ENCODE assay signal across 10 mouse cellular contexts in genomic region chr8:84198871-84199270, GRCm38 (mm10). TPM values are rescaled to one million over a fixed set of nuclear protein-coding genes. Genes with fewer than 3 reads are reported as not detected.
DNase-seq lines count a peak whose midpoint lies in the region; ATAC-seq and TF ChIP-seq lines count a peak whose summit lies in the region.
"Had no signal": no experiment of that assay in that cellular context is flagged by ENCODE, and none has a peak within 500 bp of the region (broad histone marks: within the 10 kb centered on the region; RNA-seq: fewer than 3 reads in every experiment).

No protein-coding gene starts in this region.

- no peak overlapping the region for H3K4me3 ChIP-seq in kidney, adult 2 months (ENCODE audit: insufficient read depth, low read depth, low read length)
- H3K4me3 ChIP-seq in bone marrow macrophage, adult 2 months (ENCODE audit: insufficient read depth, low read length), result peak overlapping the region; percentile 14; the same call in 1 of the 2 replicates
- H3K4me3 ChIP-seq in hindbrain, embryonic 12.5 days, result no peak overlapping the region
- 0 out of 2 replicates have a peak overlapping the region, but pooled peaks have one; percentile 50 for H3K4me3 ChIP-seq in midbrain, embryonic 13.5 days (replicated peaks)

- TF ChIP-seq POLR2A in kidney, adult 2 months (IDR thresholded peaks at IDR 0.05; ENCODE audit: low read depth, low read length), result no peak
- no peak for TF ChIP-seq POLR2A in bone marrow macrophage, adult 2 months (IDR thresholded peaks at IDR 0.05; ENCODE audit: borderline replicate concordance, low read depth, low read length)

- WGBS in kidney, adult 2 months, result 57% methylated on average over 4 of the region's 4 CpGs
- 22% methylated on average over 4 of the region's 4 CpGs for WGBS in hindbrain, embryonic 12.5 days
- WGBS in midbrain, embryonic 13.5 days, result 23% methylated on average over 4 of the region's 4 CpGs

- no peak for TF ChIP-seq CTCF in kidney, adult 2 months (conservative IDR thresholded peaks at IDR 0.05; ENCODE audit: insufficient read depth, insufficient read length, low read depth, low read length)
- TF ChIP-seq CTCF in bone marrow macrophage, adult 2 months (IDR thresholded peaks at IDR 0.05; ENCODE audit: low read depth, low read length), result no peak

- H3K36me3 ChIP-seq in kidney, adult 2 months (ENCODE audit: control insufficient read depth, insufficient read depth, low read length), result no peaks in the 10 kb centered on the region
- H3K36me3 ChIP-seq in hindbrain, embryonic 12.5 days, result no peaks in the 10 kb centered on the region
- no peaks in the 10 kb centered on the region for H3K36me3 ChIP-seq in midbrain, embryonic 13.5 days

- peak overlapping the region; percentile 75 for H3K27ac ChIP-seq in kidney, adult 2 months (ENCODE audit: insufficient read depth, low read depth, low read length)
- peak overlapping the region; percentile 5; the same call in 1 of the 2 replicates for H3K27ac ChIP-seq in bone marrow macrophage, adult 2 months (ENCODE audit: insufficient read depth, low read depth, low read length)
- peak overlapping the region; percentile 91 for H3K27ac ChIP-seq in hindbrain, embryonic 12.5 days
- H3K27ac ChIP-seq in midbrain, embryonic 13.5 days, result peak overlapping the region; percentile 88

- H3K9me3 ChIP-seq in hindbrain, embryonic 12.5 days (replicated peaks), result no peaks in the 10 kb centered on the region
- H3K9me3 ChIP-seq in midbrain, embryonic 13.5 days, result no peaks in the 10 kb centered on the region

- ATAC-seq in hindbrain, embryonic 12.5 days (ENCODE audit: low FRiP score), result no peak
- no peak for ATAC-seq in midbrain, embryonic 13.5 days

- no peak for DNase-seq in kidney, adult 2 months
- no peak for DNase-seq in kidney, postnatal 4 days
- DNase-seq in layer of hippocampus, postnatal 25 days (ENCODE audit: extremely low spot score in 1 of 2, low spot score in 1 of 2), result no peak
- DNase-seq in adrenal gland, postnatal 14 days, result no peak
- no peak for DNase-seq in right cerebral cortex, postnatal 25 days

- H3K9ac ChIP-seq in hindbrain, embryonic 12.5 days, result no peak overlapping the region; the same call in 1 of the 2 replicates
- H3K9ac ChIP-seq in midbrain, embryonic 13.5 days (replicated peaks), result no peak overlapping the region

- H3K27me3 ChIP-seq in kidney, adult 2 months (replicated peaks; ENCODE audit: control insufficient read depth, insufficient read depth, low read length), result no peaks in the 10 kb centered on the region
- H3K27me3 ChIP-seq in hindbrain, embryonic 12.5 days, result peaks cover 24% of the 10 kb centered on the region
- H3K27me3 ChIP-seq in midbrain, embryonic 13.5 days, result peaks cover 19% of the 10 kb centered on the region

- H3K4me1 ChIP-seq in kidney, adult 2 months (ENCODE audit: control insufficient read depth, insufficient read depth, low read length), result peaks cover 4% of the 10 kb centered on the region; the same call in 1 of the 2 replicates
- H3K4me1 ChIP-seq in bone marrow macrophage, adult 2 months (ENCODE audit: control insufficient read depth, insufficient read depth, low read length), result peaks cover 22% of the 10 kb centered on the region
- H3K4me1 ChIP-seq in hindbrain, embryonic 12.5 days, result peaks cover 58% of the 10 kb centered on the region
- H3K4me1 ChIP-seq in midbrain, embryonic 13.5 days (replicated peaks), result peaks cover 54% of the 10 kb centered on the region

- H3K4me2 ChIP-seq in hindbrain, embryonic 12.5 days (replicated peaks), result peak overlapping the region; percentile 60
- peak overlapping the region; percentile 66 for H3K4me2 ChIP-seq in midbrain, embryonic 13.5 days (replicated peaks)

RNA-seq across cellular contexts. Expression of gene Nanos3, which starts 13.9 kb away (rescaled TPM):
- 0.99 and 1.4 TPM in 2 replicates for polyA plus RNA-seq in kidney, adult 2 months (2012; rRNA removed)
- polyA plus RNA-seq in bone marrow macrophage, adult 2 months (2012; ENCODE audit: insufficient read depth, insufficient read length, missing spikeins), result not detected in 2 replicates
- polyA plus RNA-seq in hindbrain, embryonic 12.5 days (2016; fragmentation: Nextera tagmentation; extraction: Ambion mirVana), result 5.8 and 7.2 TPM in 2 replicates
- polyA plus RNA-seq in midbrain, embryonic 13.5 days (2015; fragmentation: Nextera tagmentation; extraction: Ambion mirVana), result 8.8 and 11.6 TPM in 2 replicates
- total RNA-seq in layer of hippocampus, postnatal 25 days (2021), result 1 to 10 TPM; 2.6 to 3.0 TPM
- 0.67 and 1.2 TPM in 2 replicates for total RNA-seq in adrenal gland, postnatal 14 days (2021)
- total RNA-seq: common myeloid progenitor, adult 5-6 weeks; liver, adult 2 months had no signal
- polyA plus RNA-seq: liver, adult 2 months had no signal

RNA-seq across cellular contexts. Expression of gene Zswim4, which starts 38.0 kb away (rescaled TPM):
- 9.2 and 10.0 TPM in 2 replicates for polyA plus RNA-seq in kidney, adult 2 months (2012; rRNA removed)
- polyA plus RNA-seq in bone marrow macrophage, adult 2 months (2012; ENCODE audit: insufficient read depth, insufficient read length, missing spikeins), result 9.4 and 10.9 TPM in 2 replicates
- polyA plus RNA-seq in hindbrain, embryonic 12.5 days (2016; fragmentation: Nextera tagmentation; extraction: Ambion mirVana), result 57.5 and 59.0 TPM in 2 replicates
- polyA plus RNA-seq in midbrain, embryonic 13.5 days (2015; fragmentation: Nextera tagmentation; extraction: Ambion mirVana), result 44.9 and 47.4 TPM in 2 replicates
- 10 to 100 TPM; 16.5 to 20.4 TPM for total RNA-seq in layer of hippocampus, postnatal 25 days (2021)
- 32.3 and 39.5 TPM in 2 replicates for total RNA-seq in adrenal gland, postnatal 14 days (2021)

RNA-seq across cellular contexts. Expression of gene D8Ertd738e, which starts 50.6 kb away (rescaled TPM):
- 216 and 246 TPM in 2 replicates for polyA plus RNA-seq in kidney, adult 2 months (2012; rRNA removed)
- 164 and 172 TPM in 2 replicates for polyA plus RNA-seq in bone marrow macrophage, adult 2 months (2012; ENCODE audit: insufficient read depth, insufficient read length, missing spikeins)
- 255 and 266 TPM in 2 replicates for polyA plus RNA-seq in hindbrain, embryonic 12.5 days (2016; fragmentation: Nextera tagmentation; extraction: Ambion mirVana)
- polyA plus RNA-seq in midbrain, embryonic 13.5 days (2015; fragmentation: Nextera tagmentation; extraction: Ambion mirVana), result 261 and 273 TPM in 2 replicates
- 100 to 1,000 TPM; 140 to 152 TPM for total RNA-seq in layer of hippocampus, postnatal 25 days (2021)
- 251 and 255 TPM in 2 replicates for total RNA-seq in adrenal gland, postnatal 14 days (2021)

RNA-seq across cellular contexts. Expression of gene 4930432K21Rik, which starts 51.0 kb away (rescaled TPM):
- 0.63 and 0.92 TPM in 2 replicates for polyA plus RNA-seq in kidney, adult 2 months (2012; rRNA removed)
- polyA plus RNA-seq in bone marrow macrophage, adult 2 months (2012; ENCODE audit: insufficient read depth, insufficient read length, missing spikeins), result 0.49 and 1.2 TPM in 2 replicates
- 1.6 and 1.9 TPM in 2 replicates for polyA plus RNA-seq in hindbrain, embryonic 12.5 days (2016; fragmentation: Nextera tagmentation; extraction: Ambion mirVana)
- polyA plus RNA-seq in midbrain, embryonic 13.5 days (2015; fragmentation: Nextera tagmentation; extraction: Ambion mirVana), result 2.3 and 2.7 TPM in 2 replicates
- total RNA-seq in layer of hippocampus, postnatal 25 days (2021), result 1 to 10 TPM; 1.4 to 2.1 TPM
- total RNA-seq in adrenal gland, postnatal 14 days (2021), result 0.49 and 0.82 TPM in 2 replicates
- total RNA-seq: liver, adult 2 months had no signal

RNA-seq across cellular contexts. Expression of gene Cc2d1a, which starts 51.1 kb away (rescaled TPM):
- 24.1 and 26.0 TPM in 2 replicates for polyA plus RNA-seq in kidney, adult 2 months (2012; rRNA removed)
- 23.6 and 28.8 TPM in 2 replicates for polyA plus RNA-seq in bone marrow macrophage, adult 2 months (2012; ENCODE audit: insufficient read depth, insufficient read length, missing spikeins)
- 21.6 and 21.7 TPM in 2 replicates for polyA plus RNA-seq in hindbrain, embryonic 12.5 days (2016; fragmentation: Nextera tagmentation; extraction: Ambion mirVana)
- polyA plus RNA-seq in midbrain, embryonic 13.5 days (2015; fragmentation: Nextera tagmentation; extraction: Ambion mirVana), result 24.5 and 24.7 TPM in 2 replicates
- 10 to 100 TPM; 52.6 to 54.0 TPM for total RNA-seq in layer of hippocampus, postnatal 25 days (2021)
- 23.8 and 31.0 TPM in 2 replicates for total RNA-seq in adrenal gland, postnatal 14 days (2021)

Comparison
In these comparisons a context has a peak if more than half of its experiments do, and no peak if none do; other contexts are left out.
1. H3K27ac ChIP-seq: peak in every context shown above with its lines; median percentile 91 in hindbrain, embryonic 12.5 days; 88 in midbrain, embryonic 13.5 days; 75 in kidney, adult 2 months; 5 in bone marrow macrophage, adult 2 months.
2. H3K4me3 ChIP-seq: peak in bone marrow macrophage, adult 2 months (single experiment) and midbrain, embryonic 13.5 days (single experiment); none in kidney, adult 2 months (single experiment) and hindbrain, embryonic 12.5 days (single experiment).